Mouse (Mus musculus) A20 (cell line): ENCODE measurements around the gene Kctd21.

Experiments
- DNase-seq: peaks from one replicate; pipeline ENCODE4 v3.0.0-alpha.2; 2011; ENCODE audit warnings: low read depth, low spot score

The Kctd21 gene

DNA sequence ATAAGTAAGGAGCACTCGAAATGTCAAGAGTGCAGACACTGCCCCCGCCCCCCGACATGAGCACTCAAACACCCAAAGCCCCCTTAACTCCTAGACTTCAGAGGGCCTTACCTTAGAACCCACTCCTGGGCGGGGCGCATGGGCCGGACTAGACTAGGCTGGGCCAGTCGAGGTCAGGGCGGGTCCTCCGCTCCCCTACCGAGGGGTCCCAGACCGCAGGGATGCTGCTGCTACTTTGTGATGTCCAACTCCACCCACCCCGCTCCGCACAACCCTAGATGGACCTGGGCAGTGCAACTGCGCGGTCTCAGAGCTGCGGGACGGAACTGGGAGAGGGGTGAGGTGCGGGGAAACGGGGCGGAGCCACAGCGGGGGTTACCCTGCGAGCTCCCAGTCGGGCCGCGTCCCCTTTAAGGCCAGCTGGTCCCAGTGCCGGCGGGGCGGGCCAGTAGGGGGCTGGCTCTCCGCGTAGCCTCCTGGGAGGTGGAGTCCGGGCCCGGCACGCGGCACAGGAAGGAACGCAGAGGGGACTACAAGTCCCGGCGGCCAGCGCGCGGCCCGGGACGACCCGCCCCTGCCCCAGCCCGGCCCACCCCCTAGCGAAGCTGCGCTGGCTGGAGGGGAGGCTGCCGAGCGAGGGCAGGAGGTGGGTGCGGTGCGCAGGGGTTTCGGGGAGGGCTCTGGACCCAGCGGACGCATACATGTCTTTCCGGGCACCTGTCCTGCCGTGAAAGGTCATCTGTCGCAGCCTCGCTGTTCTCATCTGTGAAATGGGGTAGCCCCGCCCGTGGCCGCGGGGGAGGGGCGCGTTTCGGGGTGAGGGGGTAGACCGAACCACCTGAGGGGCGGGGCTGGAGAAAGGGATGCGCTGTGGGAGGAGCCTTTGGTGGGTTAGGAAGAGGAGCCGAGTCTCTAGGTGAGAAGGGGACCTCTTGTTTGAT lies at the start of gene Kctd21, which contains the start of gene Usp35:
TSS of gene Kctd21 (plus strand) at position 602 of the 941 bp plus-strand sequence.
TSS of gene Usp35 (minus strand) at position 295 of the 941 bp plus-strand sequence.
- peak; percentile 97 for DNase-seq

DNA sequence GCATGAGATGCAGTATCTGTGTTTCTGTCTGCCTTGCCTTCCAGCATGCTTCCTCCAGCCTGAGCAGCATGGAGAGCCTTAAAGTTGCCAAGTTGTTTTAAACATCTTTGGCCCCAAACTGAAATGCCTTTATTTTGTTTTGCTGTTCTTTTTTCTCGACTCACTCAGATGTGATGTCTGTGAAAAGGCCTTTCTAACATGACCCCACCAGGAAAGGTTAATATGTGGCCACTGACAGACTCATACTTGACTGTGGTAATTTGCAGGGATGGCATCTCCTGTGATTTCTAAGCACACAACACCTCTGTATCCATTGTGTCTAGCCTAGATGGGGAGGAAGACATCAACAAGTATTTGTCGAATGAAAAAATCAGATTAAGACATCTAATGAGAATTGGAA lies 35.1 kb upstream of the Kctd21 start:
- no peak for DNase-seq

DNA sequence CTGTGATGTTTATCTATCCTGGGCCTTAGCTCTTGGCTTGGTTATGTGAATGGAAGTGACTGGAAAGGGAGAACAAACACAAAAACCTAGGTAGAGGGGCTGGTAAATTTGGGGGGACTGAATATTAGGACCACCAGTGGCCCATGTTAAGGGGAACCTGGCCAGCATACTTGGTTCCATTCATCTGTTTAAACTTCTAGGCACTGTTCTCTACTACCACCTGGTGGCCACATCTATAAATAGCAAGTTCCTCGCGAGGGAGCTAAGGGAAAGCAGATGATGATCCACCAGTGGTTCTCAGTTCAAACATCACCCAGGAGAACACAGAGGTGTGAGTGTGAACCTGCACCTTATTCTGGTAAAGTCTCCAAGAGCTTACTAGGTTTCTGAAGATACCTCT lies 34.7 kb upstream of the Kctd21 start:
- DNase-seq: peak; percentile 67

DNA sequence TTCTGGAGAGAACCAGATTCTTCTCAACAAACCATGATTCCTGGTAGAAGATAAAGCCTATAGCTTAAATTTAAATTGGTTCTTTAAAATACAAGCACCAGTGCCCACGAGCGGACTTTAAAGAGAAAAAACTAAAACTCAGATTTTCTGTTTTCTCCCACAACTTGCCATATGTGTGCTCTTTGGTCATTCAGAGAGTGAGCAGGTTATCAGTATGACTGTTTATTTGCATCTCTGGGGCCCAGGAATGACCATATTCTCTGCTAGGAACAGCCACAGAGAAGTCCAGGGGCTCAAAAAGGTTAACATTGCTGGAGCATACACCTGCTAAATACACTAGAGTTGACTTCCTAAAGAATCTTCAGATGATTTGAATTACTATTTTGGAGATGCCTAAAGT lies 33.8 kb upstream of the Kctd21 start:
- no peak for DNase-seq

DNA sequence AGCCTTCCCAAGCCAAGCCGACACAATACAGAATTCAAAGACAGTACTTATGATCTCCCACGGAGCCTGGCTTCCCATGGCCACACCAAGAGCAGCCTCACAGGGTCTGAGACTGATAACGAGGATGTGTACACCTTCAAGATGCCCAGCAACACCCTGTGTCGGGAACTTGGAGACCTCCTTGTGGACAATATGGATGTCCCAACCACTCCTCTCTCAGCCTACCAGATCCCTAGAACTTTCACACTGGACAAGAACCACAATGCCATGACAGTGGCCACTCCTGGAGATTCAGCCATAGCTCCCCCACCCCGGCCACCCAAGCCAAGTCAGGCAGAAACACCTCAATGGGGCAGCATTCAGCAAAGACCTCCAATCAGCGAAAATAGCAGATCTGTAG lies 33.2 kb upstream of the Kctd21 start:
- no peak for DNase-seq

DNA sequence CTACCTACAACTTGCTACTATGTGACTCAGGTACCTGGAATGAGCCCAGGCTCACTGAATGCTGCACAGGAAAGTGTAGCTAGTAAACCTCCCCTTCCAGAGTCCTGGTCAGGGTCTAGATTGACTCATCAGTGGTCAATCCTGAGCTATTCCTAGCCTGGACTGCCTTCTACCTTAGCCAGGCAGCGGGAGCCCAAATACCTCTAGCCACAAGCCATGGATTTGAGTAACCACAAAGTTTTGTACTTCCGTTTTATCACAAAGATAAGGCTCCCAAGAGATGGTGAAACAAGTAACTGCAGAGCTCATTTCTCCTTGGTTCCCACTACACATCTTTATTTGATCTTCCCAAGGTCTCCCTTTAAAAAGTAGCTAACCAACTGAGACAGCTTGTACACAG lies 31.2 kb upstream of the Kctd21 start:
- no peak for DNase-seq

DNA sequence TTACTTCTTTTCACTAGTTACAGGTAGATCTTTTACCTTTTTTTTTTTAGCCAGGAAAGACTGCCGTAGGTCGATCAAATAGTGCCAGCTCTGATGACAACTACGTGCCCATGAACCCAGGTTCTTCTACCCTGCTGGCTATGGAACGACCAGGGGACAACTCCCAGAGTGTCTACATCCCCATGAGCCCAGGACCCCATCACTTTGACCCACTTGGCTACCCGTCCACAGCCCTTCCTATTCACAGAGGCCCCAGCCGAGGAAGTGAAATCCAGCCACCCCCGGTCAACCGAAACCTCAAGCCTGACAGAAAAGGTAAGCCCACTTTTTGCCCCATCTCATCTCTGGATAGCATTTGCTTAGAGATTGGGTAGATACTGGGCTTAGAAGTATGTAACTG lies 30.8 kb upstream of the Kctd21 start:
- no peak for DNase-seq

DNA sequence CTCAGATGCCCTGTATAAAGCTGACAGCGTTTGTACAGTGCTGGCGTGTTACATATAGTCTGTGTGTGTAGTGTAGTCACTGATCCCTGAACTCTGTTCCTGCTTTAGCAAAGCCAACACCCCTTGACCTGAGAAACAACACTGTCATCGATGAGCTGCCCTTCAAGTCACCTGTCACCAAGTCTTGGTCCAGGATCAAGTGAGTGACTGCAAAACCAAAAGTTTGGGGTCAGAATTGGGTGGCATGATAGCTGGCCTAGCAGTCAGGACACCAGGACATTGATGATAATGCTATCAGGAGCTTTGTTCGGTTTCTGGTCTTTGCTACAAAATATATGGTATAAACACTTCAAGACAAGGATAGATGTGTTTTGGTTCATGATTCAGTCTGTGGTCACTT lies 29.9 kb upstream of the Kctd21 start:
- no peak for DNase-seq

DNA sequence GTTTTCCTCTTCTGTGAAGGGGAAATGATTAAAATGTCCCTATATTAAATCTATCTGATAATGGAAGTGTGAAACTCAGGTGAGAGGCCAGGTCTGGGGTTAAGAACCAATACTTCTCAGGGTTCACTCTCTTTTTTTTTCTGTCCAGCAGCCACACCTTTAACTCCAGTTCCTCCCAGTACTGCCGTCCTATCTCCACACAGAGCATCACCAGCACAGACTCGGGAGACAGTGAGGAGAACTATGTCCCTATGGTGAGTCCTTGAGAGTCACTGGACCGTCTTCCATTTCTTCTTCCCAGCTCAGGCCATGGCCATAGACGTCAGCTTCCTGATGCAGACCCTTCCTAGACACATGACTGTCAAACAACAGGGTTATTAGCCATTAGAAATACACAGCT lies 29.3 kb upstream of the Kctd21 start:
- no peak for DNase-seq

DNA sequence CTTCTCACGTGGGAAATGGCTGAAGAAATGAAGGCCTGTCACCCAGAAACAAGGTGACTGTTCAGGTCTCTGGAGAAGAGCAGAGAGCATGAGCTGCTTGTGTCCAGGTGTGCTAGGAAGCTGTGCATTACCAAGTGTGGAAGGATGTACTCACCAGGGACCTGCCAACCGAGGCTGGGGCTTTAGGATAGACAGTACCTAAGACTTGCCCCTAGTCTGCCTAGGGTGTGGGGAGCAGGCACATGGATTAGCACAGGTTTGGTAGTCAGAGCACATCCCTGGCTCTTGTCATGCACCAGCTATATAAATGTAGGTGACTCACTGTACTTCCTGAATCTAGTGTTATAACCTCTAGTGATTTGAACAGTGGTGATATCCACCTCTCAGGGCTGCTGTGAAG lies 28.5 kb upstream of the Kctd21 start:
- no peak for DNase-seq

DNA sequence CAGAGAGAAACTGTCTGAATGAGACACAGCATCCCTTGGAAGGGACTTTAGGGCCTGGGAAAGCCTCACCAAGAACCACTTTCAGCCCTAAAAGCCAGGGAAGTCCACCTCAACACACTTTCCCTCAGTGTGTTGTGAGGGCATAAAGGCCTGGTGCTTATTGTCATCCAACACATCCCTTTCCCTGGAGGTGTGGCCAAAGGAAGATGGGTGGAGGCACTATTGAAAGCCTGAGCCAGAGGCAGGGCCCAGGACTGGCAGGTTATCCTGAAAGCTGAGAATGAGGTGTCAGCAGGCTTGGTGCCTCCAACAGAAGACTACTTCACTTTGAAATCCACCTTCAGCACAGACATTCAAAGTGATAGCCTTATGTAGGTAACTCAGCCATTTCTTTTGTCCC lies 27.7 kb upstream of the Kctd21 start:
- no peak for DNase-seq

DNA sequence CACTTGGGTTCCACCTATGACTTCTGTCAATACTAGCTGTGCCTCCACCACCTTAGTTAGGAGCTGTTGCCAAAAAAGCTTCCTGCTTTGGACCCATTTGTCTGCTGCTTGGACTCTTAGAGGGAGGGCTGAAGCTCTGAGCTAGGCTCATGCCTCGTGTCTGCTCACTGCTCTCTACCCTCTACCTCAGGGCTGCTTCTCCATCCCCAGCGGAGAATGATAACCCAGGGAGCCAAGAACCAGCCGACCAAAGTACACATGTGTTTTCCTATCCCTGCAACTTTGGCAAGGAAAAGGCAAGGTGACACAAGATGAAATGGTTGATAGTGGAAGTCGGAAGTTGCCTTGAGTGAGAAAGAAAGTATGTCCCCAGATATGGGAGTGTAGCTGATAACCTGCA lies 26.9 kb upstream of the Kctd21 start:
- DNase-seq: no peak

DNA sequence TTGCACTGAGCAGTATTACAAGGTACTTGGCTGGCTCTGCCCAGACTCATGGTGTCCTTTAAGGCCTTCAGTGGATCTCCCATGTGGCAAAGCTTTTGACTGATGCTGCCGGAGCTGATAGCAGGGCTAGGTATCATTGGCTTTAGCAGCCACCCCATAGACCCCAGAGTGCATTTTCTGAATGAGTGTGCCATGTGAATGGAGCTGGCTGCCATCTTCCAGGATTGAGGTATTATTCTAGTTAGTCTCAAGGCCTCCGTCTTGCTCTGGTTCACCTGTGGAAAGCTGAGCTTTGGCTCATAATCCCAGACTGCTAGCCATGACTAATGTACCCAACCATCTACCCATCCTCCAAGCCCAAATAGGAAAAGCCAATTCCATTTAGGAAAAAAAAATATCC lies 25.3 kb upstream of the Kctd21 start:
- DNase-seq: no peak

DNA sequence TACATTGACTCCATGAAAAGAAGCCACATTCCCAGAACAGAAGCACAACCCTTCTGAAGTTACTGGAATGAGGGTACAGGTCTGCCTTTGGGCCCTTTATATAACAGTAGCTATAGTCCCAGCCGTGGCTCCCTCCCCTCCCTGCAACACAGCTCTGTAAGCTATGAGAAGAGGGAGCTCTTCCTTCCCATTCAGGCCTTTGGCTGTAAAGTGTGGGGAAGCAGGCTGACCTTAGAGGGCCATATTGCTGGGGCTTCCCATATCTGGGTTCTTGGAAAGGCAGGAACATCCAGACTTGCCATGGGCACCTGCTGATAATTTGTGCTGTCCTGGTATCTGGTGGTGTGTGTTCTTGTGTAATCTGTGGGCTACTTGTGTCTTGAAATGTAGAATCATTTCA lies 24.6 kb upstream of the Kctd21 start:
- no peak for DNase-seq

DNA sequence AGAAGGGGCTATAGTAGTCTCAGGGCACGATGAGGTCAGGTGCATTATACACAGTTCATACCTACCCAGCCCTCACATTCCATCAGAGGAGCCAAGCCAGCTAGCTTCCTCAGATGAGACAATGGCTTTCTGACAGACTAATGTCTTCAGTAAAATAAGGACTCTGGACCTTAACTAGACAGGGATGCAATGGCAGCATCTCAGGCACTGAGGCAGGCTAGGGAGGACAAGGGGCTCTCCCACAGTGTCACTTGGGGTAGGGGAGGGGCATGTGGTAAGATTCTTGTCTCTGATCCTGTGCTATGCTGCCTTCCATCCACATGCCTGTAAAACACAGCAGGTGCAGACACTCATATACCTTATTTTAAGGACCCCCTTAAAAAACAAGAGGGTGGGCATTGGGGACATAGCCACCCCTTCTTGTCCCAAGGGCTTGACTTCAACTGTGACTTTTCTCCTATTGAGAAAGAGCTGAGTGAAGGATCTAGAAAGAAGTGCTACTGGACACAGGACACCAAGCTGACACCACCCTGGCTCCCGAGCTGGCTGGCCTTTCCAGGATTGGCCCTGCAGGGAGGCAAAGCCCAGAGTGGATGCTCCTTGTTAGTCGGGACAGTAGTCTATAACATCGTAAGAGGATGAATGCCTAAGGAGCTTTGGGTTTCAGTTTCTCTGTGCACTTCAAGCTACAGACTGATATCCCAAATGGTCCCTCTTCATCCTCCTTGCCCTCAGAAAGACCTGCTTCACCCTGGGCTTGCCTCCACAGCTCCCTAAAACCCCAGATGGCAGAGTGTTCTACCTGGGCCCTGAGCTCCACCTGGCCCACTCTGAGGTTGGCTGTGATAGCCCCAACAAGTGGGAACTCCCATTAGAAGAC lies 22.4 kb upstream of the Kctd21 start:
- no peak for DNase-seq

DNA sequence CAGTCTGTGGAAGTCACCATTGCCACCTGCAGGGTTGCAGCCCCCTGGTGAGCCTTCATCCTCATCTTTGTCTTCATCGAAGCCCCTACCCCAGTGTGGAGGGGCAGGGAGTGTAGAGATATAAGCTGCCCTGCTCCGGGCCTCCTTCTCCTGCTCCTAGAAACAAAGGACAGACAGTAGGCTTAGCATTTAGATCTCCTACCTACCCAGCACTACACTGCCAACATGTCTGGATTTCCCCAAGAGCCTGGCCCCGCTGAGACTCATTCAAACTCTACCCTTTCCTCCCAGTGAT lies 21.8 kb upstream of the Kctd21 start:
- no peak for DNase-seq

DNA sequence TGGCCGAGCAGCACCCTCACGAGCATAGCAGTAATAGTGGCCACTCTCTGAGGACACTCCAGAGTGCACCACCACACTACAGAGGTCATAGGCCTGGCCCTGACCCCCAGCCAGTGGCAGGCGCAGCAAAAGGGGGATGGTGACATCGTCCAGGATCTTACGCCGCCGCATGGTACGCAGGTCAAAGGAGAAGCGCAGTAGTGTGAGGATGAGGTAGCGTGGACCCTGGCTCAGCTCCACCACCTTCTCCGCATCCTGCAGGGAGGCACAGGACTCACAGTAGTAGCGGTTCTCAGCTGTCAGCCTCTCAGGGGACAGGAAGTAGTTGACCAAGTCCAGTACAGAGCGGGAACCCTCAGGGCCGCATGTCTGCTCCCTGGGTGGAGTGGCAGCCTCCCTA lies 20.5 kb upstream of the Kctd21 start:
- no peak for DNase-seq

DNA sequence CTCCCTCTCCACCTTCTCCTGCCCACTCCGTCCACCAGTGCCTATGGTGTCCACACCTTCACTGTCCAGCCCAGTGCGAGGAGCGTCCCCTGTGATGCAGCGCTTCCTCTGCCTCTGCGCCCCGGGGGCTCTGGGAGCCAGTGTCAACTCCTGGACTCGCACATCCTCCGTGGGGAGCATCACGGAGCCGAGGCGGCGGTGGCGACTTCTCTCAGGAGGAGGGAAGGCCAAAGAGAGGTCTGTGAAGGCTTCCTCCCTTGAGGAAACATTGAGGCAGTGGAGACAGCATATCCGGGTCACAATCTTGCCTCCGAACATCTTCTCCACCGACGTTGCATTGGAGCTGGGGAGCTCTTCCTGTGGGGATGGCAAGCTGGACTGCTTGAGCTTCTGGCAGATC lies 19.9 kb upstream of the Kctd21 start:
- no peak for DNase-seq

DNA sequence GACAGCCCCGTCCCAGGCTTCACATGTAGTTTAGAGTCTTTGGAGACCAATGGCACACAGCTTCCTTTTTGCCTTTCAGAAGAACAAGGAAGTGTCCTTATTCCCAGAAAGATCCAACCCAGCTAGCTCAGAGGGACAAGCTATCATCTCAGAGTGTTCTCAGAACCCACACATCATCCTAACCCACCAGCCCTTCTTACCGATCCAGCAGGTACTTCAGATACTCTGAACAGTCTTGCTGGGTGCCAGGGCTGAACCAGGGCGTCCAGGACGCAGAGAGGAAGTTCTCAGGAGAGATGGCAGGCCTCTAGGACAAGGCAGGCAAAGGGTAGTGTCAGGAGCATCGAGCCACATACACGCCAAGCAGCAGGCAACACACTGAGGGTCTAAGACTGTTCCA lies 19.3 kb upstream of the Kctd21 start:
- no peak for DNase-seq

DNA sequence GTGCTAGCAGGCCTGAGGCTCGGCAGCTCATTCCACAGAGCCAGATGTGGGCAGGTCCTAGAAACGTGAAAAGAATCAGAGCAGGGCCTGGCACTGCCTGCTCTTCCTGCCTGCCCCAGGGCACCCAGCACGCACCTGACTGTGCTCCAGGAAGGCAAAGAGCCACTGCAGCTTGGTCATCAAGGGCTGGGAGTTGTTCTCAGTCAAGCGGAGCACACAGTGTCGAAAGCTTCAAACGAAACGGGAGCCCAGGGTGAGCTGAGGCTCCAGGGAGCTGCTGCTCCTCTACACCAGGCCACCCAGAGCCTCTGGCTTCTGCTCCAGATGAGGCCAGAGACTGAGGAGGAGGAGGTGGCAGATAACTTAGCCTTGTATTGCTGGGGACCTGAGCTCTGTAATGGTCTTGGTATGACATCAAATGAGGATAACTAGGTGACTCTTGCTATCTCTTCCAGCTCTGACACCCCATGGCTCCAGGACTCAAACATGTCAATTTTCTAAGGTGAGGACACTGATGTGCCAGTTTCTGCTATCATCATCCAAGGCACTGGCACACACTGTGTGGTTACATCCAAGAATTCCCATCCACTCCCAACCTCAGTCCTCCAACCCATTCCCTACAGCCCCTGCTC lies 18.6 kb upstream of the Kctd21 start:
- DNase-seq: no peak

DNA sequence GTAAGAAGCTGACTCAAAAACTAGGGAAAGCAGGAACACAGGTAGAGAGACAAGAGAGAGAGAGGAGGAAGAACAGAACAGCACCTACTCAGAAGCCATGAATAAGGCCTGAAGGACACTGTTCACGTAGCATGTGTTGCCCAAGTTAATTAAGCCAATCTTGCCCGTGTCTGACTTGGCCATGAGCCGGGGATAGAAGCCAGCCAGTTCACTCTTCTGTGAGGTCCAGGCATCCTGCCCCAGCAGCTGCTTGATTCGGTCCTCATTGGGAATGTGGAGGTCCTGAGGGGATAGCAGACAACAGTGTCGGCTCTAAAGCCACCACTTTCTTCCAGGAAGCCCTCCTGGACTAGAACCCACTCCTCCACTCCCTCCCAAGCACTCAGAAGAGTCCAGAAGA lies 17.5 kb upstream of the Kctd21 start:
- DNase-seq: no peak

DNA sequence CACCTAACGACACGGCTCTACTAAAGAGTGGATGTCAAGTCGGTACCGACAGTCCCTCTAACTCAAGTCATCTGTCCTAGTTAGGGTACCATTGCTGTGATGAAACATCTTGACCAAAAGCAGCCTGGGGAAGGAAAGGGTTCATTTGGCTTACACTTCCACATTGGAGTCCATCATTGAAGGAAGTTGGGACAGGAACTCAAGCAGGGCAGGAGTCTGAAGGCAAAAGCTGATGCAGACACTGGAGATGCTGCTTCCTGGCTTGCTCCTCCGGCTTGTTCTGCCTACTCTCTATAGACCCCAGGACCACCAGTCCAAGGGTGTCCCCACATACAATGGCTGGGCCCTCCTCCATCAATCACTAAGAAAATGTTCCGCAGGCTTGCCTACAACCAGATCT lies 16.5 kb upstream of the Kctd21 start:
- no peak for DNase-seq
